Mouse (Mus musculus) CD4-positive, CD25-positive, alpha-beta regulatory T cell, adult 2 months (primary cell): ENCODE results near the gene Zzef1.

Experiments
- DNase-seq: peaks from one replicate; pipeline ENCODE4 v3.0.0-alpha.2; 2012; ENCODE audit warnings: low read depth, low spot score

Gene Zzef1

GRCm38 (mm10) chr11:72954216-72954615 lies 158.2 kb downstream of the Zzef1 start:
- DNase-seq: no peak

GRCm38 (mm10) chr11:72955339-72955974 lies 159.4 kb downstream of the Zzef1 start:
- DNase-seq: no peak

- peak; percentile 33 for DNase-seq
Observed at GRCm38 (mm10) chr11:72957318-72957717, 161.3 kb downstream of the Zzef1 start.

GRCm38 (mm10) chr11:72959924-72960679 lies 164.1 kb downstream of the Zzef1 start:
- DNase-seq: no peak

- no peak for DNase-seq
Observed at GRCm38 (mm10) chr11:72960723-72961071, 164.7 kb downstream of the Zzef1 start.

GRCm38 (mm10) chr11:72961072-72961980 lies 165.3 kb downstream of the Zzef1 start, which contains the start of gene Atp2a3:
Atp2a3 (plus strand) TSS chr11:72961169.
- DNase-seq: peak; percentile 82

GRCm38 (mm10) chr11:72962378-72962777 lies 166.4 kb downstream of the Zzef1 start:
- no peak for DNase-seq

GRCm38 (mm10) chr11:72963058-72963788 lies 167.2 kb downstream of the Zzef1 start:
- DNase-seq: no peak

GRCm38 (mm10) chr11:72963789-72964294 lies 167.8 kb downstream of the Zzef1 start:
- DNase-seq: no peak

GRCm38 (mm10) chr11:72974995-72975503 lies 179.0 kb downstream of the Zzef1 start:
- DNase-seq: no peak
